Comparison of ENCODE assay signal across 15 mouse cellular contexts in genomic region chr17:35017706-35018030, GRCm38 (mm10).
"Had no signal": no experiment of that assay in that cellular context is flagged by ENCODE, and none has a peak within 500 bp of the region (broad histone marks: within the 10 kb centered on the region; RNA-seq: fewer than 3 reads in every experiment).

No protein-coding gene starts in this region.

- DNase-seq: kidney, adult 2 months; kidney, postnatal 36 days; layer of hippocampus, adult 9-11 months; layer of hippocampus, postnatal 36 days; liver, embryonic 13.5 days; lung, adult 18-20 months; right cerebral cortex, adult 18-20 months; thymus, adult 18-20 months; thymus, postnatal 14 days had no signal

- H3K27me3 ChIP-seq: kidney, embryonic 15.5 days; limb, embryonic 13.5 days; liver, embryonic 13.5 days; midbrain, embryonic 13.5 days; neural tube, embryonic 15.5 days had no signal

- H3K27ac ChIP-seq: kidney, embryonic 15.5 days; limb, embryonic 13.5 days; liver, embryonic 13.5 days; midbrain, embryonic 13.5 days; neural tube, embryonic 15.5 days; stomach, postnatal 0 days had no signal

- H3K4me2 ChIP-seq: kidney, embryonic 15.5 days; limb, embryonic 13.5 days; liver, embryonic 13.5 days; midbrain, embryonic 13.5 days; neural tube, embryonic 15.5 days had no signal

- H3K9me3 ChIP-seq: kidney, embryonic 15.5 days; limb, embryonic 13.5 days; liver, embryonic 13.5 days; midbrain, embryonic 13.5 days; neural tube, embryonic 15.5 days had no signal

- ATAC-seq: midbrain, embryonic 13.5 days had no signal

- H3K4me3 ChIP-seq: kidney, embryonic 15.5 days; limb, embryonic 13.5 days; liver, embryonic 13.5 days; midbrain, embryonic 13.5 days; myocyte; neural tube, embryonic 15.5 days had no signal

- H3K9ac ChIP-seq: kidney, embryonic 15.5 days; limb, embryonic 13.5 days; liver, embryonic 13.5 days; midbrain, embryonic 13.5 days; neural tube, embryonic 15.5 days had no signal
